Mouse (Mus musculus) adrenal gland, adult 18-20 months (tissue): ENCODE data around the gene Myo1a. TPM values are rescaled to one million over a fixed set of nuclear protein-coding genes. Genes with fewer than 3 reads are reported as not detected.
"Not testable (repeated sequence)": the region's sequence is repeated elsewhere in the genome, so short reads cannot be mapped to it uniquely, and the experiment has no call there.

Source experiments
- DNase-seq, 2 experiments: peaks; one replicate each; pipeline ENCODE4 v3.0.0; 2021 to 2022; ENCODE audit warnings: low spot score in 2 of 2
- long read RNA-seq, 2 experiments: library from polyadenylated mRNA; stranded (forward); transcript quantifications; one replicate each; pipeline ENCODE4 v2.0.0; 2021
- total RNA-seq, 2 experiments: library from RNA; stranded (reverse); gene quantifications; 1 replicate in 1 of 2; 2 replicates in 1 of 2; pipeline ENCODE4 v1.2.3; 2021

The Myo1a gene
- 10 to 100 TPM in 1 of 2 experiments, under 1 TPM in 1; 0.83 to 35.2 TPM for total RNA-seq
- long read RNA-seq, experiment 1, partial matches to known transcripts: 54 of 54 reads
- long read RNA-seq, experiment 1, other reads (novel, unspliced or antisense): 0 of 54 reads
- long read RNA-seq, experiment 2, partial matches to known transcripts: 8 of 8 reads
- long read RNA-seq, experiment 2, other reads (novel, unspliced or antisense): 0 of 8 reads

GRCm38 (mm10) chr10:127704766-127705220 lies at the start of gene Myo1a:
Gene Myo1a, plus strand, starts transcription at chr10:127705170.
- DNase-seq: no peak

DNA sequence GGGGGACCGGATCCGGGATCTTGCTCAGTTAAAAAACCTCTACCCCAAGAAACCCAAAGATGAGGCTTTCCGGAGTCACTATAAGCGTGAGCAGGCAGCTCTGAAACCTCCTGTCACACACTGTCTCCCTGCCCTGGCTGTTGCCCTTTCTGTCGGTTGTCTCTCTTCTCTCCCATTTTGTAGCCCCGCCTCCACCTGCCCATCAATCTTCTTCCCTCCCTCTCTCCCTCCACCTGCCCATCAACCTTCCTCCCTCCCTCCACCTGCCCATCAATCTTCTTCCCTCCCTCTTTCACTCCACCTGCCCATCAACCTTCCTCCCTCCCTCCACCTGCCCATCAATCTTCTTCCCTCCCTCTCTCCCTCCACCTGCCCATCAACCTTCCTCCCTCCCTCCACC lies 47.4 kb upstream of the Myo1a start:
- not testable (repeated sequence) for DNase-seq

DNA sequence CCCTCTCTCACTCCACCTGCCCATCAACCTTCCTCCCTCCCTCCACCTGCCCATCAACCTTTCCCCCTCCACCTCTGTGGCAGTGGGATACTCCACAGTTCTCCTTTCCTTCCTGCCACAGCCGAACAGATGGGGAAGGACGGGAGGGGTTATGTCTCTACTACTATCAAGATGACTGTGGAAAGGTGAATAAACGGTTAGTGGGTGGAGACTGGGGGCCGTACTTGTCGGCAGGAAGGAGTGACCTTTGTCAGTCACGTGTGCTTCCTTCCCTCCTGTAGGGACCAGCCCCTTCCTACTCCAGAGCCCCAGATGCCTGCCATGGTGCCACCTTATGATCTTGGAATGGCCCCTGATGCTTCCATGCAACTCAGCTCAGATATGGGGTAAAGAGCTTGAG lies 46.9 kb upstream of the Myo1a start:
- DNase-seq: no peak

- no peak for DNase-seq
Observed at GRCm38 (mm10) chr10:127659551-127659950, 45.4 kb upstream of the Myo1a start.

GRCm38 (mm10) chr10:127661291-127661914 lies 43.6 kb upstream of the Myo1a start:
- DNase-seq: no peak

- DNase-seq: peak; percentile 68 to 71
Observed at GRCm38 (mm10) chr10:127661915-127662663, 42.9 kb upstream of the Myo1a start.

DNA sequence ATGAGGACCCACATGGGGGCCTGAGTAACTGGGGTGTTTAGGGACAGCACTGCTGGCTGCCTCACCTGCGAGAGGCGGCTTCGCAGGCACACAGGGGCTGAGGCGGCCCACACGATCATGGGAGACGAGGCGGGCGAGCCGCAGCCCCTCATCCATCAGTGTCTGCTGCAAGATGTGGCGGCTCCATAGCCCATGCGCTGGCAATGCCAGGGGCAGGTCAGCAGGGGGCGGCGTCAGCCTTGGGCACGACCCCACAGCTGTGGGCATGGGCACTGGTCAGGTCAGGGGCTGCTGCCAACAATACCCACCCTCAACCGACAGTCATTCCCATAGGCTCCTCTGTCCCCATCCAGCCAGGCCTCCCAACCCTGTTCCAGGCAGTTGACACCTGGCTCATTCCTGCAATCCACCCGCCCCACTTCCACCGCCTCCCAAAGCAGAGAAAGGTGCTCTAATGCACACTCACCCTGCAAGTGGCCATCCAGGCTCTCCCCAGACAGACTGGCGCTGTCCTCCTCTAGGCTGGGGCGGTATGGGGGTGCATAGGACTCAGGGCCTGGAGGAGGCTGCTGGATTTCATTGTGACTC lies 42.2 kb upstream of the Myo1a start:
- peak in 1 of 2 experiments; percentile 43 for DNase-seq

- no peak for DNase-seq
Observed at GRCm38 (mm10) chr10:127663590-127663989, 41.4 kb upstream of the Myo1a start.

DNA sequence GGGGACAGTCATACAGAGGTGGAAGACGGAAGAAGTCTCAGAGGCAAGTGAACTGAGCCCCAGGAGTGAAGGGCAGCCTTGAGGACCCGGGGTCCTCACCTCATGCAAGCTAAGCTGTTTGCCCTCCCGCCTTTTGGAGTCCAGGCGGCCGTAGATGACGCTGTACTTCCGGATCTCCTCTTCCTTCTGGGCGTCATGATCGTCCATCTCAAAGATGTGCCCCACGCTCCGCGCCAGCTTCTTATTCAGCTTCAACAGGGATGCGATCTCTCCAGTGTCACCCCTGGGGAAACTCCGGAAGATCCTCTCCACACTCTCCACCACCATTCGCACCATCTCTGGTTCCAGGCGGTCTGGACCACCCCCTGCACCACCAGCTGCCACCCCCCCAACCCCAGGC lies 40.8 kb upstream of the Myo1a start:
- no peak for DNase-seq

DNA sequence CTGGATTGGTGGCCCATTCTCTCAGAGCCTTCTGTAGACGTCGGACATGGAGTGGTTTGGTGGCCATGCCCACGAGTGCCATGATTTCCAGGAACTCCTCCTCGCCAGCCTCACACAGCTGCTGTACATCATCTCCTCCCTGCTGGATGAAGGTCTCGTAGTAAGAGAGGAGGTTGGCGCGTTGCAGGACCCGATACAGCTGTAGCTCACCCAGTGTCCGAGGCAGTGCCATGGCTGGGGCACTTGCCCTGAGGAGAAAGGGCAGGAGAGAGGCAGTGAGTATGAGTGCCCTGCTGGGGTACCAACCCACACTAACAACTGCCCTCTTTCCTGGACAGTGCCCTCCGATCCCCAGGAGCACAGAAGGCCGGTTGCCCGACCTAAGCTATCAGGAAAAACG lies 40.1 kb upstream of the Myo1a start:
- DNase-seq: no peak

DNA sequence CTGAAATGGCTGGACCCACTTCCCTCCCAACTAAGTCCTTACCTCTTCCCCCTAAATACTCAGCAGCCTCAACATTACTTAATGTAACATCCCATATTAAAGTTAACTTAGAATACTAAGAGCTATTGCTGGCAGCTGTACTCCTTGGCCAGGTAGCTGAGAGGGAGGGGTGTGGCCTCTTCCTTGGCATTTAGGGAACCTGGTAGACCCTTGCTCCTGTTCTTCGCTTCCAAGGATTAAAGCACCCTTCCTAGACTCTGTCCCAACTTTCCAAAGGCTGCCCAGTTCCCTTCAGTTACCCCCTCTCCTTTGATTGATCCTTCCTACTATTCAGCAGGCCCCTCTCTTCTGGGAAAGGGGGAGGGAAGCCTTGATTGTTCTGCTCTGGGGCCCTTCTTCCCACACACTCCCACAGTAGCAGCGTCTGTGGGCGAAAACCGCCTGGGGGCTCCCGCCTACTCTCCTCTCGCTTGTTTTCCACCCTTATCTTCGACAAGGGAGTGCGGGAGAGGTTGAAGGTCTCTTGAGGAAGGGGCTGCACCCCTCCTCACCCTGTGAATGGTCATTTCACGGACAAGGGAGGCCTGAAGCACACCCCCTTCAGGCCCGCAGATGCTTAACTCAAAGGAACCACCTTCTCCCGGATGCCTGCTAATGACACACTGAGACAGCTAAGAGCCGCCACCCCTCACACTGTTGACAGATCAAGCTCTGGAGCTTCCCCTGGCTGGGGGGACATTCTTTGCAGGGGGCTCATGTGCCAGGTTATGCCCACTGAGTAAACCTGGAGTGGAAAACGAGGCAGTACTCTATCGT lies 39.4 kb upstream of the Myo1a start:
- DNase-seq: no peak

DNA sequence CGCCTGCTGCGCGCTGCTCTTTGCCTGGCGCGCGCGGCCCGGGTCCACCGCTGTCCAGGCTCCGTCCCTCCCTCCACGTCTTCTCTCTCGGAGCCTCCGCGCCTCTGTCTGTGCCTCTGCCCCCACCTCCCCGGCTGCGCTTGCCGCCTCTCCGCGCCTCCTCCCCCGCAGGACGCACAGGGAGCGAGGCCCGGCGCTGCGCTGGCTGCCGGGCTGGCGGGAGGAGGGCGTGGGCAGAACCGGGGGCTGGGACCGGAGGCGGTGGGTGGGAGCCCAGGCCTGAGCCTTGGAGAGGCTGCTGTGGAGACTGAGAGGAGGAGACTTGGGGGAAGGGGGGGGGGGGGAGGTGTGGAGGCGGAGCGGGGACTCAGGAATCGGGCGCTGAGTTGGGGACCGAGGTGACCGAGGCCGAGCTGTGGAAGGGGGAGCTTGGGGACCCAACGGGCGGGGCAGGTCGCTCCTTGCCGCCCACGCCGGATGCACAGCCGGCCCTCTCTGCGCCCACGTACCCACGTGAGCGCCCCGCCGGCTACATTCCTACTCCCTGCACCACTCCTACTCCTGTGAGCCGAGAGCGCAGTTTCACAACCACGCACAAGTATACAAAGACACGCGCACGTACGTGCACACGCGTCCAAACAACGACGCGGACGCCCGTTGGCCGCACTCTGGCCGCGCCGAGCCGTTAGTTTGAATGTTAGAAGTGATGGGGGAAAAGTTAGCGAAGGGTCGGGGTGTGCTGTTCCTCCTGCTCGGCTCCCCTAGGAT lies 38.3 kb upstream of the Myo1a start, which contains the start of gene Nemp1:
Gene Nemp1, plus strand, starts transcription at position 401 of the 768 bp plus-strand sequence.
- DNase-seq: peak; percentile 88 to 89

GRCm38 (mm10) chr10:127667269-127668092 lies 37.5 kb upstream of the Myo1a start:
- DNase-seq: peak; percentile 81 to 83

- DNase-seq: peak; percentile 73 to 81
Observed at GRCm38 (mm10) chr10:127668093-127669050, 36.6 kb upstream of the Myo1a start, which contains the start of gene Nab2. Gene Nab2, minus strand, starts transcription at chr10:127668568.

GRCm38 (mm10) chr10:127669170-127669569 lies 35.8 kb upstream of the Myo1a start:
- no peak for DNase-seq

- DNase-seq: no peak
Observed at GRCm38 (mm10) chr10:127670185-127670584, 34.8 kb upstream of the Myo1a start.

GRCm38 (mm10) chr10:127671276-127671675 lies 33.7 kb upstream of the Myo1a start:
- DNase-seq: no peak
